Mouse (Mus musculus): ENCODE data around the gene Camkk1.

DNA sequence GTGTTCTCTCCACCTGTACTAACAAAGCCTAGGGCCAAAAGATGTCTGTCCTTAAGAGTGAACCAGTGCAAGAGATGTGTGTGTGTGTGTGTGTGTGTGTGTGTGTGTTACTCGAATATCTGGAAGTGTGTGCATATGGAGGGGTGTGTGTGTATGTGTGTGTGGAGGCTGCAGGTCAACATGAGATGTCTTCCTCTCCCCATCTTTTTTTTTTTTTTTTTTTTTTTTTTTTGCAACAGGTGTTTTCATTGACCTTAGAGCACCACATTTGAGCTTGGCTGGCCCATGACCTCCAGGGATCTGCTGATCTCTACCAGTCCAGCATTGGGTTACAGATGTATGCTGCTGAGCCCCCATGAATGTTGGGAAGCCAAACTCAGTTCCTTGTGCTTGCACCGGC is 22.0 kb upstream of the Camkk1 start:
- TF ChIP-seq CTCF (IDR thresholded peaks at IDR 0.05) (no peak), POLR2A (IDR thresholded peaks at IDR 0.05; ENCODE audit: insufficient read depth, low read depth, low read length) (no peak), EP300 (IDR thresholded peaks at IDR 0.05; ENCODE audit: insufficient read depth, low read depth, low read length) (no peak)

All from heart, adult 2 months (tissue).